Mouse (Mus musculus) embryonic facial prominence, embryonic 10.5 days (tissue): ENCODE results near the gene Surf6. TPM values are rescaled to one million over a fixed set of nuclear protein-coding genes. Genes with fewer than 3 reads are reported as not detected.
A peak's percentile ranks its signal among the peaks of the same experiment; 100 is the strongest.

Experiments
- DNase-seq: peaks from one replicate; pipeline ENCODE4 v3.0.0-alpha.2; 2017; ENCODE audit warnings: low spot score
- H3K27ac ChIP-seq: fragments of 300-500 bp; sonication (generic); replicated peaks from 2 replicates; pipeline ENCODE4 v1.5.1; 2016; ENCODE audit warnings: mild to moderate bottlenecking
- H3K27me3 ChIP-seq: fragments of 300-500 bp; sonication (generic); replicated peaks from 2 replicates; pipeline ENCODE4 v1.6.1; 2016; ENCODE audit warnings: low read depth, mild to moderate bottlenecking; ENCODE audit not compliant: poor library complexity, severe bottlenecking
- H3K36me3 ChIP-seq: fragments of 300-500 bp; sonication (generic); replicated peaks from 2 replicates; pipeline ENCODE4 v1.6.1; 2016; ENCODE audit warnings: mild to moderate bottlenecking, moderate library complexity
- H3K4me1 ChIP-seq: fragments of 300-500 bp; sonication (generic); 2 replicates; pipeline ENCODE4 v1.6.1; 2016
- H3K4me3 ChIP-seq: fragments of 300-500 bp; sonication (generic); 2 replicates; pipeline ENCODE4 v1.5.1; 2016; ENCODE audit warnings: mild to moderate bottlenecking, moderate library complexity
- H3K9me3 ChIP-seq: fragments of 300-500 bp; sonication (generic); 2 replicates; pipeline ENCODE4 v1.6.1; 2016; ENCODE audit warnings: mild to moderate bottlenecking
- WGBS: fragments of 180-500 bp; shearing (Covaris S2); methylation state at CpG from one replicate; pipeline ENCODE4 v1.1.7; 2016; 5-methylcytosine and 5-hydroxymethylcytosine counted together
- polyA plus RNA-seq: library from polyadenylated mRNA; unstranded; fragments of >200 nt; fragmentation: Nextera tagmentation; extraction: Ambion mirVana; gene quantifications from 2 replicates; pipeline ENCODE4 v1.2.1, GENCODE M21; 2016

The Surf6 gene
- polyA plus RNA-seq, 1 experiment from 2014 or later = 33.5 TPM

DNA sequence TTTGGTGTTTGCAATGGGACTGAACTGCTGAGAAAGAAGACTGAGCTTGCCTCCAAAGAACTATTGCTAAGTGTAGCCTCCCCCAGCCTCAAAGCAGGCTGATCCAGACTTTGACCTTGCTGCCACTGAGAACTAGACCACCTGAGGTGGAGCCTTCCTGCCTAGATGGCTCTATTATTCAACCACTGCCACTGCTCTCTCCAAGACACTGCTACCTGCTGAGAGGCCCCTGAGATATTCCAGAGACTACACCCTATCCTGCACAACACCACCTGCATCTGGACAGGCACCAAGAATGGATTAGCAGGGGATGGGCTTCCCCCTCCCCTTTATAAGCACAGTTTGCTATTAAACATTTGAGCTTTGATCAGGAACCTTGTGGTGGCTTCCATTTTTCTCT lies 24.1 kb downstream of the Surf6 start:
- H3K27me3 ChIP-seq = no peaks in the 10 kb centered on the region
- DNase-seq = no peak
- H3K9me3 ChIP-seq = peaks cover 7% of the 10 kb centered on the region; the same call in 1 of the 2 replicates
- no peak overlapping the region for H3K4me3 ChIP-seq
- no peak overlapping the region for H3K27ac ChIP-seq
- no peaks in the 10 kb centered on the region for H3K36me3 ChIP-seq
- H3K4me1 ChIP-seq = no peaks in the 10 kb centered on the region

DNA sequence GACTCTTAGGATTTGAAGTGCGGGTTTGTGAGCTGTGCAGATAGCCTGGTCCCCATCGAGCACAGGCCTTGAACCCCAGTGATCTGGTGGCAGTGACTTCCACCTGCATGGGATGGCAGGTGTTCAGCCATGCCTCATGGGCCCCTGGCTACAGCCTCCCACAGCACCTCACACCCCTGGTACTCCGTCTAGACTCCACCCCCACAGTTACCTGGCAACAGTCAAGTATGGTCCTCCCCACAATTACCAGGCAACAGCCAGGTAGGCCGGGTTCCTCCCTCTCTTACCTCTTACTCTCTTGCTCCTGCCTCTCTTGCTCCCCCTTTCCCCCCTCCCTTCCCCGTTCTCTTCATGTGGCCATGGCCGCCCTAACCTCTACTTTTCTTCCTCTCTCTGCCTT lies 32.0 kb downstream of the Surf6 start:
- no peaks in the 10 kb centered on the region for H3K4me1 ChIP-seq
- WGBS = 73% methylated on average over 6 of the region's 6 CpGs
- no peaks in the 10 kb centered on the region for H3K36me3 ChIP-seq
- H3K9me3 ChIP-seq = no peaks in the 10 kb centered on the region
- no peak for DNase-seq
- 0 out of 2 replicates have a peak, but pooled peaks cover 3% of the 10 kb centered on the region for H3K27me3 ChIP-seq
- H3K27ac ChIP-seq = no peak overlapping the region
- H3K4me3 ChIP-seq = no peak overlapping the region

DNA sequence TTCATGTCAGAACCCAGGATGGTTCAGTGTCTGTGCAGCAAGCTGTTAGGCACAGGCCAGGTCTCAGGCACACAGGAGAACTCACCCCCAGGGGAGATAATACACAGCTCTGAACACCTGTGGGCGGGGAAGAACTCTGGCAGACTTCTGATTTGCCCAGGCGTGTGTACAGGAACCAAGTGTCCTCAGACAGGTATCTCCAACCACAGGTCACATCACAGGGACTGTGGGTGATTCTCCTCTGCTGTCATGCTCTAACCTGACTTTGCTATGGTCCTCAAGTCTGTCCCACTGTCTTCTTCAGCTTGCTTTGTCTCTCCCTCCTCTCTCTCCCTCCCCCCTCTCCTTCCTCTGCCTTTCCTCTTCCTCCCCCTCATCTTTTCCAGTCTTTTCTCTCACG lies 37.8 kb downstream of the Surf6 start, which contains the start of gene Abo:
Abo (minus strand) TSS at position 101 of the 400 bp plus-strand sequence.
- H3K27me3 ChIP-seq = no peaks in the 10 kb centered on the region
- DNase-seq = no peak
- H3K9me3 ChIP-seq = no peaks in the 10 kb centered on the region
- WGBS = 67% methylated on average over 3 of the region's 3 CpGs
- H3K4me1 ChIP-seq = no peaks in the 10 kb centered on the region
- no peak within 1 kb of the TSS for H3K27ac ChIP-seq
- H3K36me3 ChIP-seq = no peaks in the 10 kb centered on the region
- H3K4me3 ChIP-seq = no peak within 1 kb of the TSS

DNA sequence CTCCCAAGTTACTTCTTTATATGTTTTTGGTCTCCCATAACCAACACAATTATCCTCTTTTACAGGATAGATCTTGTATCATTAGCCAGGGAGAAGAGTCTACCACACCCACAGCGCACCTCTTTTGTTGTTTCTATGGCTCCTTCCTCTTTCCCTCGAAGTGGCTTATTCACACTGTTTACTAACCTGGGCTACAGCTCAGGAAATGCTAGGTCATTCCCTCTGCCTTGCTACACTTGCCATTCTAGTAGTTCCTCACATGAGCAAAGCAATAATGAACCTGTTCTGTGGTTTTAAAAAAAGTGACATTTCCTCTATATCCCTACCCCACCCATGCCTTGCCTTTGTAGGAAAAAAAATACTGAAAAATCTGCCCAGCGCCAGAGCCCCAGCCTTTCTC lies 39.8 kb downstream of the Surf6 start:
- no peaks in the 10 kb centered on the region for H3K27me3 ChIP-seq
- no peaks in the 10 kb centered on the region for H3K9me3 ChIP-seq
- no peaks in the 10 kb centered on the region for H3K36me3 ChIP-seq
- H3K4me1 ChIP-seq = no peaks in the 10 kb centered on the region
- no peak overlapping the region for H3K4me3 ChIP-seq
- DNase-seq = no peak
- WGBS = 77% methylated on average over 3 of the region's 3 CpGs
- no peak overlapping the region for H3K27ac ChIP-seq

DNA sequence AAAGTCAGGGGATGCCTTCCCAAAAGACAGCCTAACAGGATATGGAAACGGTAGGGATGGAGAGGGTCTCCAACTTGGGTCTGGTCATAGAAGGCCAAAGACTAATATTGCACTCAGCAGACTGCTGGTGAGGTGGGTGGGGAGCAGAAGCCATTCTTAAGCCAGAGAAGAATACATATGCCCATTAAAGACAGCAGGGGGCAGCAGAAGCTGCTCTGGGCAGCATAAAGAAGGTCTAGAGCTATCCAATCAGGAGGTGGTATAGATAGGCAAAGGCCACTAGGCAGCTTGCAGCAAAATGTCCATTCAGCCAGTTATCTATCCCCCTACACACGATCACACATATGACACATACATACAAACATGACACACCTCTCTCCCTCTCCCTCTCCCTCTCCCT lies 55.0 kb downstream of the Surf6 start:
- peak; percentile 19 for DNase-seq
- Histone ChIP-seq H3K9me3 (peaks cover 5% of the 10 kb centered on the region; the same call in 1 of the 2 replicates), H3K27ac (no peak overlapping the region), H3K36me3 (no peaks in the 10 kb centered on the region), H3K4me1 (no peaks in the 10 kb centered on the region; the same call in 1 of the 2 replicates), H3K27me3 (no peaks in the 10 kb centered on the region), H3K4me3 (no peak overlapping the region)
- 65% methylated on average over 2 of the region's 2 CpGs for WGBS

Other genes starting within 250 kb of the Surf6 start
- not detected in 2 replicates for gene Lcn4, start 231.6 kb downstream of the Surf6 start, polyA plus RNA-seq
- gene Abo, start 37.9 kb downstream of the Surf6 start, polyA plus RNA-seq = not detected in 2 replicates
- 87.2 and 91.1 TPM in 2 replicates for gene Med22, start 7.8 kb upstream of the Surf6 start, polyA plus RNA-seq
- 720 and 721 TPM in 2 replicates for gene Rpl7a, start 7.9 kb upstream of the Surf6 start, polyA plus RNA-seq
- 56.7 and 58.5 TPM in 2 replicates for gene Surf2, start 13.5 kb upstream of the Surf6 start, polyA plus RNA-seq
- 44.5 and 48.6 TPM in 2 replicates for gene Surf1, start 13.7 kb upstream of the Surf6 start, polyA plus RNA-seq
- 158 and 160 TPM in 2 replicates for gene Surf4, start 31.0 kb upstream of the Surf6 start, polyA plus RNA-seq
- gene Stkld1, start 31.2 kb upstream of the Surf6 start, polyA plus RNA-seq = 0.11 and 0.14 TPM in 2 replicates
- 56.0 and 59.1 TPM in 2 replicates for gene Rexo4, start 61.5 kb upstream of the Surf6 start, polyA plus RNA-seq
- not detected in 2 replicates for gene Adamts13, start 70.5 kb upstream of the Surf6 start, polyA plus RNA-seq
- gene Cacfd1, start 107.0 kb upstream of the Surf6 start, polyA plus RNA-seq = 91.0 and 97.4 TPM in 2 replicates
- gene Slc2a6, start 125.1 kb upstream of the Surf6 start, polyA plus RNA-seq = 1.4 and 2.3 TPM in 2 replicates
- gene Mymk, start 169.3 kb upstream of the Surf6 start, polyA plus RNA-seq = 0.17 TPM in 1 of 2 replicates, not detected in the other
- 2.1 and 3.0 TPM in 2 replicates for gene Adamtsl2, start 176.5 kb upstream of the Surf6 start, polyA plus RNA-seq
- gene Fam163b, start 239.6 kb upstream of the Surf6 start, polyA plus RNA-seq = 0.06 and 0.10 TPM in 2 replicates